Mouse (Mus musculus): ENCODE data around the gene Tom1l1. TPM values are rescaled to one million over a fixed set of nuclear protein-coding genes. Genes with fewer than 3 reads are reported as not detected.

Tom1l1 gene
- total and polyA plus RNA-seq, 2 experiments: 4.7 to 20.9 TPM

- no peaks in the 10 kb centered on the region for H3K36me3 ChIP-seq (ENCODE audit: control insufficient read depth, insufficient read depth, low read length)
These were observed 2.2 kb upstream of the Tom1l1 start for GRCm38 (mm10) chr11:90690361-90690760.

GRCm38 (mm10) chr11:90687040-90687439 is 1.1 kb downstream of the Tom1l1 start:
- Histone ChIP-seq H3K27ac (replicated peaks; ENCODE audit: insufficient read depth, low read depth, low read length) (peak overlapping the region; percentile 62), H3K9ac (ENCODE audit: low read depth, low read length) (peak overlapping the region; percentile 79), H3K4me3 (ENCODE audit: insufficient read depth, low read depth, low read length) (peak overlapping the region; percentile 92), H3K36me3 (ENCODE audit: control insufficient read depth, insufficient read depth, low read length) (peaks cover 14% of the 10 kb centered on the region), H3K79me2 (ENCODE audit: control insufficient read depth, insufficient read depth, low read length) (peaks cover 8% of the 10 kb centered on the region), H3K4me1 (ENCODE audit: control insufficient read depth, insufficient read depth, low read length) (peaks cover 8% of the 10 kb centered on the region), H3K27me3 (ENCODE audit: control insufficient read depth, insufficient read depth, low read length) (no peaks in the 10 kb centered on the region)
- no peak for DNase-seq (ENCODE audit: extremely low read depth, low read depth, low spot score)
- WGBS: 2% methylated on average over 17 of the region's 17 CpGs
- TF ChIP-seq CTCF (IDR thresholded peaks at IDR 0.05; ENCODE audit: low read depth, low read length) (no peak), POLR2A (IDR thresholded peaks at IDR 0.05; ENCODE audit: extremely low read depth, insufficient read depth, low read length) (no peak)

More at GRCm38 (mm10) chr11:90690361-90690760, 2.2 kb upstream of the Tom1l1 start:
- 50% methylated on average over 6 of the region's 6 CpGs for WGBS
- Histone ChIP-seq H3K4me1 (ENCODE audit: control insufficient read depth, insufficient read depth, low read length) (peaks cover 8% of the 10 kb centered on the region), H3K27ac (replicated peaks; ENCODE audit: insufficient read depth, low read depth, low read length) (no peak overlapping the region), H3K4me3 (ENCODE audit: insufficient read depth, low read depth, low read length) (no peak overlapping the region), H3K79me2 (ENCODE audit: control insufficient read depth, insufficient read depth, low read length) (peaks cover 8% of the 10 kb centered on the region), H3K9ac (ENCODE audit: low read depth, low read length) (no peak overlapping the region), H3K27me3 (ENCODE audit: control insufficient read depth, insufficient read depth, low read length) (no peaks in the 10 kb centered on the region)
- TF ChIP-seq CTCF (IDR thresholded peaks at IDR 0.05; ENCODE audit: low read depth, low read length) (no peak), POLR2A (IDR thresholded peaks at IDR 0.05; ENCODE audit: extremely low read depth, insufficient read depth, low read length) (no peak)
- DNase-seq (ENCODE audit: extremely low read depth, low read depth, low spot score): no peak

GRCm38 (mm10) chr11:90686287-90687025 is 1.7 kb downstream of the Tom1l1 start:
- DNase-seq (ENCODE audit: extremely low read depth, low read depth, low spot score): peak; percentile 17
- TF ChIP-seq CTCF (IDR thresholded peaks at IDR 0.05; ENCODE audit: low read depth, low read length) (no peak), POLR2A (IDR thresholded peaks at IDR 0.05; ENCODE audit: extremely low read depth, insufficient read depth, low read length) (no peak)
- H3K27me3 ChIP-seq (ENCODE audit: control insufficient read depth, insufficient read depth, low read length): no peaks in the 10 kb centered on the region
- H3K79me2 ChIP-seq (ENCODE audit: control insufficient read depth, insufficient read depth, low read length): peaks cover 8% of the 10 kb centered on the region
- H3K36me3 ChIP-seq (ENCODE audit: control insufficient read depth, insufficient read depth, low read length): peaks cover 14% of the 10 kb centered on the region
- peak overlapping the region; percentile 92 for H3K4me3 ChIP-seq (ENCODE audit: insufficient read depth, low read depth, low read length)
- WGBS: 66% methylated on average over 13 of the region's 13 CpGs
- H3K27ac ChIP-seq (replicated peaks; ENCODE audit: insufficient read depth, low read depth, low read length): no peak overlapping the region
- H3K4me1 ChIP-seq (ENCODE audit: control insufficient read depth, insufficient read depth, low read length): peaks cover 8% of the 10 kb centered on the region
- peak overlapping the region; percentile 79; the same call in 1 of the 2 replicates for H3K9ac ChIP-seq (ENCODE audit: low read depth, low read length)

GRCm38 (mm10) chr11:90685196-90685595 is 3.0 kb downstream of the Tom1l1 start:
- Histone ChIP-seq H3K27ac (replicated peaks; ENCODE audit: insufficient read depth, low read depth, low read length) (no peak overlapping the region), H3K79me2 (ENCODE audit: control insufficient read depth, insufficient read depth, low read length) (peaks cover 8% of the 10 kb centered on the region), H3K27me3 (ENCODE audit: control insufficient read depth, insufficient read depth, low read length) (no peaks in the 10 kb centered on the region), H3K4me1 (ENCODE audit: control insufficient read depth, insufficient read depth, low read length) (peaks cover 8% of the 10 kb centered on the region), H3K36me3 (ENCODE audit: control insufficient read depth, insufficient read depth, low read length) (peaks cover 14% of the 10 kb centered on the region), H3K4me3 (ENCODE audit: insufficient read depth, low read depth, low read length) (no peak overlapping the region), H3K9ac (ENCODE audit: low read depth, low read length) (no peak overlapping the region)
- WGBS: 32% methylated on average over 6 of the region's 6 CpGs
- peak; percentile 52 for DNase-seq (ENCODE audit: extremely low read depth, low read depth, low spot score)
- TF ChIP-seq CTCF (IDR thresholded peaks at IDR 0.05; ENCODE audit: low read depth, low read length) (no peak), POLR2A (IDR thresholded peaks at IDR 0.05; ENCODE audit: extremely low read depth, insufficient read depth, low read length) (no peak)

GRCm38 (mm10) chr11:90684765-90685164 is 3.4 kb downstream of the Tom1l1 start:
- no peak for DNase-seq (ENCODE audit: extremely low read depth, low read depth, low spot score)
- H3K4me1 ChIP-seq (ENCODE audit: control insufficient read depth, insufficient read depth, low read length): peaks cover 8% of the 10 kb centered on the region
- TF ChIP-seq CTCF (IDR thresholded peaks at IDR 0.05; ENCODE audit: low read depth, low read length): no peak
- no peak for TF ChIP-seq POLR2A (IDR thresholded peaks at IDR 0.05; ENCODE audit: extremely low read depth, insufficient read depth, low read length)
- H3K79me2 ChIP-seq (ENCODE audit: control insufficient read depth, insufficient read depth, low read length): peaks cover 8% of the 10 kb centered on the region
- WGBS: 70% methylated on average over 6 of the region's 6 CpGs
- H3K4me3 ChIP-seq (ENCODE audit: insufficient read depth, low read depth, low read length): no peak overlapping the region
- no peaks in the 10 kb centered on the region for H3K27me3 ChIP-seq (ENCODE audit: control insufficient read depth, insufficient read depth, low read length)
- no peak overlapping the region for H3K9ac ChIP-seq (ENCODE audit: low read depth, low read length)
- H3K36me3 ChIP-seq (ENCODE audit: control insufficient read depth, insufficient read depth, low read length): peaks cover 17% of the 10 kb centered on the region
- H3K27ac ChIP-seq (replicated peaks; ENCODE audit: insufficient read depth, low read depth, low read length): no peak overlapping the region

GRCm38 (mm10) chr11:90681171-90681570 is 7.0 kb downstream of the Tom1l1 start:
- peaks cover under 1% of the 10 kb centered on the region; the same call in 1 of the 2 replicates for H3K79me2 ChIP-seq (ENCODE audit: control insufficient read depth, insufficient read depth, low read length)
- H3K4me3 ChIP-seq (ENCODE audit: insufficient read depth, low read depth, low read length): no peak overlapping the region
- H3K9ac ChIP-seq (ENCODE audit: low read depth, low read length): no peak overlapping the region
- DNase-seq (ENCODE audit: extremely low read depth, low read depth, low spot score): no peak
- no peak overlapping the region for H3K27ac ChIP-seq (replicated peaks; ENCODE audit: insufficient read depth, low read depth, low read length)
- peaks cover 28% of the 10 kb centered on the region for H3K36me3 ChIP-seq (ENCODE audit: control insufficient read depth, insufficient read depth, low read length)
- no peak for TF ChIP-seq CTCF (IDR thresholded peaks at IDR 0.05; ENCODE audit: low read depth, low read length)
- TF ChIP-seq POLR2A (IDR thresholded peaks at IDR 0.05; ENCODE audit: extremely low read depth, insufficient read depth, low read length): no peak
- H3K4me1 ChIP-seq (ENCODE audit: control insufficient read depth, insufficient read depth, low read length): 0 out of 2 replicates have a peak, but pooled peaks cover under 1% of the 10 kb centered on the region
- H3K27me3 ChIP-seq (ENCODE audit: control insufficient read depth, insufficient read depth, low read length): no peaks in the 10 kb centered on the region

Measured in liver, adult 2 months (tissue).